Mouse (Mus musculus) fibroblast of lung, adult 2 months (primary cell): Measurements from ENCODE around the gene Tmem243.

Experiments
- DNase-seq: peaks from one replicate; pipeline ENCODE4 v3.0.0-alpha.2; 2011; ENCODE audit warnings: low read depth

Tmem243 gene

DNA sequence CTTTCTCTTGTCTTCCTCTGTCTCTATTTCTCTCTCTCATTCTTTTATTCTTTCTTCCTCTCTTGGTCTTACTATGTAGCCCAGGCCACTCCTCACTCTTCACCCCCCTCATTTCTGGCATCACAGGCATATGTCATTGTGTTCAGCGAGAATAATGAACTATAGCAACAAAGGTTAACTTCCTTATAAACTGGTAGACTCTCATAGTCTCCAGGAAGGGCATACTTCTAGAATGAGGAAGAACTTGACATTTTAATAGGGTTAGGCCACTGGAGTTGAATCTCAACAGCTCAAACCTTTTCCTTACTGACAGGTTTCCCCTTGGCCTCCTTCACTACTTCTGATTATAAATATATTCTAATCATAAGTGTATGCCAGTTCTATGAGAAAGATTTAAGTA is 86.0 kb downstream of the Tmem243 start:
- no peak for DNase-seq
